Mouse (Mus musculus): Measurements from ENCODE around the gene Vmn1r180. TPM values are rescaled to one million over a fixed set of nuclear protein-coding genes. Genes with fewer than 3 reads are reported as not detected.
"Not testable (repeated sequence)": the region's sequence is repeated elsewhere in the genome, so short reads cannot be mapped to it uniquely, and the experiment has no call there.

The Vmn1r180 gene
- polyA plus RNA-seq (2012; ENCODE audit: insufficient read depth, insufficient read length, missing spikeins) = not detected in 2 replicates

GRCm38 (mm10) chr7:23950332-23950731 is at the start of gene Vmn1r180:
TSS of gene Vmn1r180 (plus strand) at chr7:23950632.
- H3K27ac ChIP-seq (replicated peaks; ENCODE audit: low read depth, low read length) = no peak within 1 kb of the TSS
- H3K4me1 ChIP-seq (ENCODE audit: control insufficient read depth, insufficient read depth, insufficient read length, low read length) = no peaks in the 10 kb centered on the region
- H3K4me3 ChIP-seq (ENCODE audit: insufficient read depth, low read depth, low read length) = no peak within 1 kb of the TSS

- no peaks in the 10 kb centered on the region for H3K4me1 ChIP-seq (ENCODE audit: control insufficient read depth, insufficient read depth, insufficient read length, low read length)
- no peak within 1 kb of the TSS for H3K4me3 ChIP-seq (ENCODE audit: insufficient read depth, low read depth, low read length)
- no peak within 1 kb of the TSS for H3K27ac ChIP-seq (replicated peaks; ENCODE audit: low read depth, low read length)
Observed at GRCm38 (mm10) chr7:23926678-23927077, 23.8 kb upstream of the Vmn1r180 start, which contains the start of gene Vmn1r179. TSS of gene Vmn1r179 (plus strand) at chr7:23926978.

- H3K27ac ChIP-seq (replicated peaks; ENCODE audit: low read depth, low read length); H3K4me3 ChIP-seq (ENCODE audit: insufficient read depth, low read depth, low read length); H3K4me1 ChIP-seq (ENCODE audit: control insufficient read depth, insufficient read depth, insufficient read length, low read length): not testable (repeated sequence)
Observed at GRCm38 (mm10) chr7:23968044-23968443, 17.6 kb downstream of the Vmn1r180 start.

- H3K4me1 ChIP-seq (ENCODE audit: control insufficient read depth, insufficient read depth, insufficient read length, low read length); H3K27ac ChIP-seq (replicated peaks; ENCODE audit: low read depth, low read length); H3K4me3 ChIP-seq (ENCODE audit: insufficient read depth, low read depth, low read length): not testable (repeated sequence)
Observed at GRCm38 (mm10) chr7:23974315-23974714, 23.9 kb downstream of the Vmn1r180 start, which contains the start of gene Vmn1r181. TSS of gene Vmn1r181 (plus strand) at chr7:23974615.

- no peaks in the 10 kb centered on the region for H3K4me1 ChIP-seq (ENCODE audit: control insufficient read depth, insufficient read depth, insufficient read length, low read length)
- H3K4me3 ChIP-seq (ENCODE audit: insufficient read depth, low read depth, low read length) = no peak within 1 kb of the TSS
- H3K27ac ChIP-seq (replicated peaks; ENCODE audit: low read depth, low read length) = no peak within 1 kb of the TSS
Observed at GRCm38 (mm10) chr7:24001391-24001790, 51.0 kb downstream of the Vmn1r180 start, which contains the start of gene V1rd19. TSS of gene V1rd19 (plus strand) at chr7:24001691.

Other genes starting within 250 kb of the Vmn1r180 start
- not detected in 2 replicates for gene Vmn1r173, start 249.9 kb upstream of the Vmn1r180 start, polyA plus RNA-seq (2012; ENCODE audit: insufficient read depth, insufficient read length, missing spikeins)
- gene Vmn1r174, start 198.4 kb upstream of the Vmn1r180 start, polyA plus RNA-seq (2012; ENCODE audit: insufficient read depth, insufficient read length, missing spikeins) = not detected in 2 replicates
- gene Vmn1r175, start 140.0 kb upstream of the Vmn1r180 start, polyA plus RNA-seq (2012; ENCODE audit: insufficient read depth, insufficient read length, missing spikeins) = not detected in 2 replicates
- not detected in 2 replicates for gene Vmn1r176, start 113.3 kb upstream of the Vmn1r180 start, polyA plus RNA-seq (2012; ENCODE audit: insufficient read depth, insufficient read length, missing spikeins)
- gene Vmn1r177, start 84.2 kb upstream of the Vmn1r180 start, polyA plus RNA-seq (2012; ENCODE audit: insufficient read depth, insufficient read length, missing spikeins) = not detected in 2 replicates
- gene Vmn1r178, start 58.6 kb upstream of the Vmn1r180 start, polyA plus RNA-seq (2012; ENCODE audit: insufficient read depth, insufficient read length, missing spikeins) = not detected in 2 replicates
- not detected in 2 replicates for gene Vmn1r179, start 23.7 kb upstream of the Vmn1r180 start, polyA plus RNA-seq (2012; ENCODE audit: insufficient read depth, insufficient read length, missing spikeins)
- not detected in 2 replicates for gene Vmn1r181, start 24.0 kb downstream of the Vmn1r180 start, polyA plus RNA-seq (2012; ENCODE audit: insufficient read depth, insufficient read length, missing spikeins)
- gene V1rd19, start 51.1 kb downstream of the Vmn1r180 start, polyA plus RNA-seq (2012; ENCODE audit: insufficient read depth, insufficient read length, missing spikeins) = not detected in 2 replicates
- gene Vmn1r183, start 102.6 kb downstream of the Vmn1r180 start, polyA plus RNA-seq (2012; ENCODE audit: insufficient read depth, insufficient read length, missing spikeins) = not detected in 2 replicates
- 11.1 and 11.7 TPM in 2 replicates for gene Zfp180, start 131.3 kb downstream of the Vmn1r180 start, polyA plus RNA-seq (2012; ENCODE audit: insufficient read depth, insufficient read length, missing spikeins)
- 1.4 and 1.5 TPM in 2 replicates for gene Zfp112, start 161.7 kb downstream of the Vmn1r180 start, polyA plus RNA-seq (2012; ENCODE audit: insufficient read depth, insufficient read length, missing spikeins)
- 2.4 and 4.4 TPM in 2 replicates for gene Zfp235, start 183.5 kb downstream of the Vmn1r180 start, polyA plus RNA-seq (2012; ENCODE audit: insufficient read depth, insufficient read length, missing spikeins)
- gene Zfp114, start 224.4 kb downstream of the Vmn1r180 start, polyA plus RNA-seq (2012; ENCODE audit: insufficient read depth, insufficient read length, missing spikeins) = not detected in 2 replicates

All from brown adipose tissue, adult 24 weeks (tissue).